Mouse (Mus musculus): ENCODE measurements around the gene Cdc25b.
"Not testable (repeated sequence)": the region's sequence is repeated elsewhere in the genome, so short reads cannot be mapped to it uniquely, and the experiment has no call there.

Cdc25b gene

DNA sequence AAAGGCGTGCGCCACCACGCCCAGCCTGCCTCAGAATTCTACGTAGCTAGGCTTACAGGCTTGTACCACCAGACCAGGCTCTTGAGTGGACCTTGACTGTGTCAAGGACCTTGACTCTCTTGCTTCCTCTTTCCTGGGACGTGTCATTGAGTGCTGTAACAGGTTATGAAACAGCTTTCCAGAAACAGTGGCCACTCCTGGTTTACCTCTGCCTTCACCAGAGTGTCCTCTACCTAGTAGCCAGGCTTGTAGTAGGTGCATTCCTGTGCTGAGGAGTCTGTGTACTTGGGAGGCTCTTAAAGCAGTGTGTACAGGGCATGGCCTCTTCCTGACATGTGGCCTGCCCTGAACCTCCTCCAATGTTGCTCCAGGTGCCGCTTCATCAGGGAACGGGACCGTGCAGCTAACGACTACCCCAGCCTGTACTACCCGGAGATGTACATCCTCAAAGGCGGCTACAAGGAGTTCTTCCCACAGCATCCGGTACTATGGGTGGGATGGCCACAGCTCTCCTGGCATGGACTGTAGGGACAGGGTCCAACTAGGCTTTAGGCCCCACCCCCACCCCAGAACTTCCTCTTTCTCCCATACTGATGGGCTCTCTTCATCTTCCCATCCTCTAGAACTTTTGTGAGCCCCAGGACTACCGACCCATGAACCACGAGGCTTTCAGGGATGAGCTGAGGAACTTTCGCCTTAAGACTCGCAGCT is 10.0 kb downstream of the Cdc25b start:
- no peak for DNase-seq

DNA sequence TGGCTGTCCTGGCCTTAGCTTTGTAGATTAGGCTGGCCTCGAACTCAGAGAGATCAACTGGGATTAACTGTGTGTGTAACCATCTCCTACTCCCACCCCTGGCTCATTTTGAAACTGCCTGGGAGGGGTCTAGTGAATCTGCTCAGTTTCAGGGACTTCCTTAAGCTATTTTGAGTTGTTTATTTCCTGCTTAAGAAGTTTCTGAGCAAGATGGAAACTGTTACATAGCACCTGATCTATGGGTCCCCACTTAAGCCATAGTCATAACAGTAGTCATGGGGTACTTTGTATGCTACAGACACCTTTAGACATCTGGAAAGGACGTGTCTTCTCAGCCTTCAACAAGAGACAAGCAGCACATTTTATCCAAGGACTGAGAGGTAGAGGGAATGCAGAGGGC is 14.0 kb downstream of the Cdc25b start:
- no peak for DNase-seq

DNA sequence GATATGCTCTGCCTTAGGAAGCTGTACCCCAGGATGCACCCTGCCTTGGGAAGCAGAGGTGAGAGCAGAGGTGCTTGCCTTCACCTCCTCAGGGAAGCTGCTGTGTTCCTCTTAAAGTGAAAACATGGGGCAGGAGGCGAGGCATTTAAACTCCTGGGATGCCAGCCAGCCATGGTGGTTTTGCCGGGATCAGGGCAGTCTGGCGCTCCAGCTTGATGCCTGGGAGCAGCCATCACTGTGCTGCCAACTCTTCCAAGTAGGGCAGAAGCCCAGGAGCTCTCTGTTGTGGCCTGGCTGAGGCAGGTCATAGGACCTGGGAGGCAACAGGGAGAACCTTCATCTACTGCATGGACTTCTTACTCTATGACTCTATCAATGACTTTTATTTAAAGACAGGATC is 14.5 kb downstream of the Cdc25b start:
- DNase-seq, result peak; percentile 35 to 45

DNA sequence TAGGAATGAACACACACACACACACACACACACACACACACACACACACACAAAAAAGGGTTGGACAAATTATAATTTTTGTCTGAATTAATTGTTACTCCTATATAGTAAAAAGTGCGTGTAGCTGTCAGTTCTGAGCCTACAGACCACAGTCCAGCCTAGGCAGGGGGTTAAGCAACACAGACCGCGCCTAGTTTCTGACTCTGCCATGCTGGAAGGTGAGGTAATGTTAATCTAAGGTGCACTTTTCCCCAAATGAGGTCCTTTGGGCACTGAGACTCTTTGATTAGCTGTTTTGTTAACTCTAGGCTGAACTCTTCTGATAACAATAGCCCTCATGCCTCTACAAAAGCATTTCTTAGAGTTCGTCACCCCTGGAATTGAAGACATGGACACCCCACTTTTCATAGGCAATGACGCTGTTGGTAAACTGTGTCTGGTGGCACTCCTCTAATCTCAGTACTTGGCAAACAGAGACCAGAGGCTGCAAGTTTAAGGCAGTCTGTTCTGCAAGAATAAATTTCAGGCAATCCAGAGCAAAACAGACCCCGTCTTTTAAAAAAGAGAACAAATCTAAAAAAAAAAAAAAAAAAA is 17.2 kb downstream of the Cdc25b start:
- DNase-seq, result no peak

DNA sequence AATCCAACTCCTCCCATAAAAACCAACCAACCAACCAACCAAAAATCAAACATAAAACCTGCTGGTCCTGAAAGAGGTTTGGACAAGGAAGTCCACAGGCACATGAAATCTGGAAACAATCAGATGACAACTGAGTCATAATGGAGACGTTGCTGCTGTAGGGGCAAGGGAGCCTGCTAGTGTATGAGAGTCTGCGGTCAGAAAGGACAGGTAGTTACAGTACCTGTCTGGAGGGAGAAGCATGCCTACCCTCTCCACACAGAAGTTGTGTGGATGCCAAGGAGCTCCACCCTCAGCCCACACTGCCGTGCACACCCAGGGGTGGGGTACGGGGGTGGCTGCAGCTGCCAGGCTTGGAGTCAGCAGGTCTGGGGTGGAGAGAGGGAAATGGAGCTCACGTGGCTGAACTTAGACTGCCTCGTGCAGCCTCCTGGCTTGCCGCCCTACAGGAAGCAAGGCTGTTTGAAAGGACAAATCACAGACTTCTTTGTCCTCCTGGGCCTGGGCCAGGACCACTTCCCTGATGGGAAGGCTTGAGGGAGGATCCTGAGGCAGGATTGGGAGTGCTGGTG is 17.7 kb downstream of the Cdc25b start:
- DNase-seq, result peak; percentile 24 to 39

DNA sequence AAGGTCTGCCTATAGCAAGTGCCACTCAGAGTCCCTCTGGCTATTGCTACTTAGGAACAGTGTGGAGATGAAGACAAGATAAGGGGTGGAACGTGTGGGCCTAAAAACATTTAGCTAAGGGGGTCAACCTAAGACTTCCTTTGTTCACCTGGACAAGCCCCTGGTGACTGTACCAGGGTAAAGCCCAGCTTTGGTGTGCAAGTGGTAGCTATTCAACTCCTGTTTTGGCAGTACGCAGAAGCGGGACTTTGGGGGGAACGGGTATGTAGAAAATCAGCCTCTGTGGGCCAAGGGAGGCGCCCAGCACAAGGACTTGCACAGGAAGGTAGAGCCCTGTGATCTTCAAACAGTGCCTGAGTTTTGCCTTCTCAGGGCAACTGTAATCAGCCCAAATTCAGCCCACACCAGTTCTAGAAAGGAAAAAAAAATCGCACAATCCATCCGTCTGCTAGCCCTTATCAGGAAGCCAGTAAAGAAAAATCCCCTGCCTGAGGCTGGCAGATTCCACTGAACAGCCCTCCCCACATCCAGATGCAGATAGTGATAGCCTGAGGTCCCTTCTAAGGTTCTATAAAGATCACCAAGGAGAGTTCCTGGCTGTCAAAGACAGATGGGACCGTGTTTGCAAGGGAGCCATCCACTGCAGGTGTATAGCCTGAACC is 18.9 kb downstream of the Cdc25b start:
- no peak for DNase-seq

DNA sequence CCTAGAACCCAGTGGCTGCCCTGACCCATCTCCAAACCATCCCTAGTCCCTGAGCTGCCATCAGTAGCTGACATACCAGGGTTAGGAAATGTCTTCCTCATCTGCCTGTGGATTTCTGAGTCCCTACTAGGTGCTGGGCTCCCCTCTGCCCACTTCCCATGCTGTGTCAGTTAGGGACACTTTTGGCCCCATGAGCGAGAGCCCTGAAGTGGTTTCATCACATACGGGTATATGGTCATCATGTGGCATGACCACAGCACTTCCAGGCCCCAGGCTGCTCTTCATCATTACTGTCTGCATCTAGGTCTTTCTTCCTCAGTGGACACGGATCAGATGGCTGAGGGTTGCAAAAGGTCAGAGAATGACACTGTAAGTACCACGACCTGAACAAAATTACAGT is 20.0 kb downstream of the Cdc25b start, which contains the start of gene Ap5s1:
TSS of gene Ap5s1 (plus strand) at position 301 of the 400 bp plus-strand sequence.
- DNase-seq, result no peak

DNA sequence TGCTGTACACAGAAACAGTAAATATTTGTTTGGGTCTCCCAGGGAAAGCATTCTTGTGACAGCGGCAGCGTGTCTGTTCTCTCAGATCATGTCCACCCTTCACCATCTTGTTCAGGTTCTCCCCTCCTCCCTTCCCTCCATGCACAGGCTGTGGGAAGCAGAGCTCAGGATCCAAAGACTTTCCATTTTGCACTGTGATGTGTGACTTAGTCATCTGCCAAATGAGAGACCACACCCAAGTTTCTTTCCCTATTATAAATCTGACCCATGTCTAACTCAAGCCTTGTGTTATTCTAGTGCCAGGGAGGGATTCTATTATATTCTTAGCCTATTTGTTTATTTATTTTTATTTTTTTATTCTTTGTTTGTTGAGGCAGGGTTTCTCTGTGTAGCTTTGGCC is 21.6 kb downstream of the Cdc25b start:
- DNase-seq, result no peak

DNA sequence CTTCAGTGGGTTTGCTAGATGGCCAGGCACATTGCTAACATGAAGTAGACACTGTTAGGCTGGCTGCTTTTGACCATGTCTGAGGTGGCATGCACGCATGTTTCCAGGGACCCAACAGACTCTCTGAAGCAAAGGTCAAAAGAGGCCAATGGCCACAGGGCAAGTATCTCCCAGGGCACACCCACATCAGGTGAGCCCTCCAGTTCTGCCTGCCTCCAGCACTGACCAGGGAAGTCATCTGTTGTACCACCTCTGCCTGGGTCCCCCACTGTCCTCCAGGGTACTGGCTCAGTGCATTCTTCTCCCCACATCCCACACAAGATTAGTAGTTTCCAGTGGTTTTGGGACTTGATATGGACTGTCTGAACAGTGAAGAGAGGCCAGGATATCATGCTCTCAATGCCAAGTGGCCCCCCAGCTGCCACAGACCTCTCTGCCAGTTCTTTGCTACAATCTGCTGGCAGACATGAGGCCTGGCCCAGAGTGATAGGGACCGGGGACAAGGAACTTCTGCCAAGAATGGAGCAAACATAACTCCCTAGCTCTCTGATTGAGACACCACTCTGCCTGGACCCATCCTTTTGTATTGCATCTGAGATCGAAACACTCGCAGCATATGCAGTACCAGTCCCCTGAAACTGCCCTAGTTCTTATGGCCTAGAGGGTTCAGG is 22.5 kb downstream of the Cdc25b start:
- DNase-seq, result no peak

DNA sequence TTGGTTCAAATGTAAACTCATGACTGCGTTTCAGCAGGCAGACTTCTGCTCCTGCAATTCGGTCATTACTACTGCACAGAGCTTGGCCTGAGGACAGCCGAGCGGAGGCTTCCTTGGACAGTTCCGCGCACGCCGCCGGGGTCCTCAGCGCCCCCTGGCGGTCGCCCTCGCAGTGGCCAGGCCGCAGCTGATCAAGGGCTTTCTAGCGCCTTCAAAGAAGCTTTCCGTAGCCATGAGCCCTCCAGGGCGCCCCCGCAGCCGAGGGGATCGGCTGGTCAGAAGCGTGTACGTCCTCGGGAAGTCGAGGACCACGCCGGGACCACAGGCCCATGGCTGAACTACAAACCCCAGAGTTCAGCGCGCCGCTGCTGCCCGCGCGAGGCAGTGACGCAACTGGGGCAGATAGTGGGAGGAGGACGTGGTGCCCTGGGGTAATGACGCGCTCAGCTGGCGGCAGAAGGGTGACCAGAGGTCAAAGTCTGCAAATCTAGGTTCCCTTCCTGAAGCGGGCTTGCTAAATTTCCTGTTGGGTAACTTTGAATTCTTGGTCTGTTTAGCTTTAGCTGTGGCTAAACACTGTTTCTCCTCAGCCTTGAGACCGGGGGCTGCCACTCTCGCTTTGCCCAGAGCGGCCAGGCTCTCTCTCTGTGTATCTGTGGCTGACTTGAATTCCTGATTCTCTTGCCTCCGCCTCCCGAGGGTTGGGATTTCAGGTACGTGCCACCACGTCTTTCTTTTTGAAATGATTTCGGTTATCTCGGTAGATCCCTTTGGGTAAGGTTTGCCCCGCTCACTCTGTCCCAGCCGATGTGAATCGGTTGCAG is 23.4 kb downstream of the Cdc25b start:
- DNase-seq, result peak; percentile 94 to 96

DNA sequence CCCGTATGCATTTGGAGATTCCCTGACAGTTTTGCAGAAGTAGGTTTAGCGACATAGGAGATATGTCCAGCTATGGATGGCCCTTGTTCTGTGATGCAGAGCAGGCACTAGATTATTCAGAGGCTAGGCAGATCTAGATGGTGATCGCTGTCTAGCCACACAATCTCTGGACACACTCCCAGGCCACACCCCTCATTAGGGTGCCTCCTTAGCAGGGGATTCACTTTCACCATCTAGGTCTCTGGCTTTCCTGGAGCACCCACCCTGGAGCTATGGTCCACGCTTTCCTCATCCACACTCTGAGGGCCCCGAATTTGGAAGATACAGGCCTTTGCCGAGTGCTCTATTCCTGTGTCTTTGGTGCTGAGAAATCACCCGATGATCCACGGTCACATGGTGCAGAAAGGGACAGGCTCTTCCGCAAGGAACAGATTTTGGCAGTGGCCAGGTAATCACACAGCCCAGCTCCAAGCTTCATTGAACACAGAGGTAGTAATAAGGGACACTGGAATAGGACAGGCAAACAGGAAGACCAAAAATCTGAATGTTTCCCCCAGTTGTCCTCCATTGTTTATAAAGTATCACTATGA is 24.4 kb downstream of the Cdc25b start:
- DNase-seq, result peak; percentile 27 to 53

DNA sequence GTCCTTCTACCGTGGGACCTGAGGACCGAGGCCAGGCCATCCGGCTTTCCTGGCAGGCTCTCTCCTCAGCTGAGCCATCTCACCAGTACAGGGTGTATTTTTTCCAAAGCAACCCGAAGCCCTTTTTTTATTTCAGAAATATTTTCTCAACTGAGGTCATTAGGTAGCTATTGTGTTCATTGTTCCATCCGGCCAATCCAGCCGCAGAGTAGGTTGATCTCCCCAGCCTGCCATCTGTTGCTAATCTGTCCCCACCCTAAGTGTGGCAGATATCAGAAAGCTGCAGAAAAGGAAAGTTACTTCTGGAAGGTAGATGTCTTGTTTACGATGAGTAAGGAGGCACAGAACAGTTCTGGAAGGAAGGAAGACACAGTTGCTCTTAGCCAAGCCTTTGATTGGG is 27.0 kb downstream of the Cdc25b start:
- no peak for DNase-seq

DNA sequence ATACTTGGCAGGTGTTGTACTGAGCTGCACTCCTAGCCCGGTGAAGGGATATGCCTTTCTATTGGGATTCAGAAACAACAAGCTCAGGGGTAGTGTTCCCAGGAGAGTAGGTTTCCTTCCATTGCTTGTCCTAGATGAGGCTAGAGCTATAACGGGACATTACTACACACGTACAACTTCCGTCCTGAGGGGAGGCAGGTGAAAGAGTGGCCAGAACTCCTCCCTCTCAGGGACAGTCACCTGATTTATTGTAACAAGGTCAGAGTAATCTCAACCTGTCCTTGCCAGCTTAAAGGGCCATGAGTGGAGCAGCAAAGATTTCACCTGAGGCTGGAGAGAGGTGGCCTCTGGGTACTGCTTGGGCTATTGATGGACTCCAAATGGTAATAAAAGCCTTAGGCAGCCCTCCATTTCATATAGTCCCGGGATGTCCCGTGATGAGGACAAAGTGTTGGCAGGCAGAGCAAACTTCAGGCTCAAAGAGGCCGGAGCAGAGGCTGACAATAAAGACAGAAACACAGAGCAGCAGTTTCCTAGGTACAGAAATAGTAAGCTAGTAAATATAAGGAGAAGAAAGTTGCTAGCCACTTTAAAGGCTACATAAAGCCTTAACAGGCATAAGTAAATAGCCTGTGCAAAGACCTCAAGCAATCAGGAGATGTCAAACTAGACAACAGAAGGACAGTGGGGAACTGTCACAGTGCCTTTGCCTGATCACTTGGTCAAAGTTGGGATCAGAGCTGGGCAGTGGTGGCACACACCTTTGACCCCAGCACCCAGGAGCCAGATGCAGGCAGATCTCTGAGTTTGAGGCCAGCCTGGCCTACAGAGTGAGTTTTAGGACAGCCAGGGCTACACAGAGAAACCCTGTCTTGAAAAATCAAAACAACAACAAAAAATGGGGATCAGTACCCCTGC is 29.5 kb downstream of the Cdc25b start:
- DNase-seq, result no peak

DNA sequence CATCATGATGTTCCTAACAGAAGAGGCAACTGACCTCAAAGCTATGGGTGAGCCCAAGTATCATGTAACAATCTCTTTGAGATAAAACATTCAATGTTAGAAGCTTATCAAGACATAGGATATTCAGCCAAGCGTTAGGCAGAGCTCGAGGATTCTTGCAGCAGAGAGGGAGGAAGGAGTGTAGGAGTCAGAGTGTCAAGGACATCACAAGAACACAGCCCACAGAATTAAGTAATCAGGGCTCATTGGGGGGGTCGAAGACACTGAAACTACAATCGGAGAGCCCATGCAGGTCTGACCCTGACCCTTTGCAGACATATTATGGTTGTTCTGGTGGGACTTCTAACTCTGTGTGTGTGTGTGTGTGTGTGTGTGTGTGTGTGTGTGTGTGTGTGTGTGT is 33.3 kb downstream of the Cdc25b start:
- DNase-seq, result no peak

DNA sequence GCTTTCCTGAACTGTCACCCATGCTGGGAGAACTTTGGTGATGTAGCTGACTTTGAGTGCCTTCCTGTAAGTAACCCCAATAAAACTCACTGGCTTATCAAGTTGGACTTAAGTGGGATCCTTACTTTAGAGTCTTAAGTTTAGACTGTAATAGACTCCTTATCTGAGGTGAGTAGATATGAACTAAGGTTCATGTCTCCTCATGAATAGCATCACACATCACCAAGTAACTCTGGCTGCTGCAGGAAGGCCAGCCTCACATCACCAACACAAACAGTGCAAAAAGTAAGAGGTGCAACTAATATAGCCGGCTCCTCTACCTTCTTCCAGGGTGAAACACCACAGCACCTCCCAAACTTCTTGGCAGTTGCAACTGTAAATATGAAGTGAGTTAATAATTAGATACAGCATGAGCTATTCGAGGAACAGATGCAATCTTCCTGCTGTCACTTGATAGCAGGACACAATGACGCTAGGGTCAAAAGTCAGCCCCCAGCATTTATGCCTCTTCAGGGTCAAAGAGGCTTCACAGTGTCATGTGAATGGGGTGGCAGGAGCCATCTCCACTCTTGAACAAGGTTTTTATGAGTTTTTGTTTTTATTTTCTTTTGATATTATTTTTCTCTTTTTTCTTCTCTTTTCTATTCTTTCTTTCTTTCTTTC is 35.2 kb downstream of the Cdc25b start:
- DNase-seq, result no peak

DNA sequence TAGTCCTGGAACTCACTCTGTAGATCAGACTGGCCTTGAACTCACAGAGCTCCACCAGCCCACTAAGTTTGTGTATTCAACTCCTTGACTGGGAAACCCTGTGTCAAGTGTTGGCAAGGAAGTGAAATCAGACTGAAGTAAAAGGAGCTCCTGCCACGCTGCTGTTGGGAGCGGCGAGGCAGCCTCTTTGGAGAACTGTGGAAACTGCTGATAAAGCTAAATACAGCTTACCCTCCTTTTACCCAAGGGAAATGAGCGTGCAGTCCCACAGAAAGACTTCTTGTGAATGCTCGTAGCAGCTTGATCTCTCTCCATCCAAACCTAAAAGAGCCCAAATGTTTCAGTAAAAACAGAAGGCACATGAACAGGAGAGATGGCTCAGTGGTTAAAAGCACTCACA is 35.8 kb downstream of the Cdc25b start:
- DNase-seq, result no peak

DNA sequence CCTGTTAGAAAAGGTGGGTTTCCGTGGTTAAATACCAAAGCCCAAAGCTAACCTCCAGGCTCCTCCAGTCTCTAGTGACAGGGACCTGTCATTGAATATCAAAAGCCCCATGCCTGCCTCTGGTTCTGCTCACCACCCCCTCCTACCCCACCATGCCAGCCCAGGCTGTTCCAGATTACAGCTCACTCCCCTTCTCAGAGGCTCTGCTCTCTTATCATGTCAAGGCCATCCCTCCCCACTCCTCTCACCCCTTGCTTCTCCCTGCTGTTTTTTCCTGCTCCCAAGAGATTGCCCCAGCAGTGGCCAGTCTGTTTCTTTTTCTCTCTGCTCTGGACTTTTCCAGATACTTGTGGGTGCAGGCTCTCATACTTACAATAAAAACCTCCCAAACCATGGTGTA is 36.8 kb downstream of the Cdc25b start:
- DNase-seq, result no peak

DNA sequence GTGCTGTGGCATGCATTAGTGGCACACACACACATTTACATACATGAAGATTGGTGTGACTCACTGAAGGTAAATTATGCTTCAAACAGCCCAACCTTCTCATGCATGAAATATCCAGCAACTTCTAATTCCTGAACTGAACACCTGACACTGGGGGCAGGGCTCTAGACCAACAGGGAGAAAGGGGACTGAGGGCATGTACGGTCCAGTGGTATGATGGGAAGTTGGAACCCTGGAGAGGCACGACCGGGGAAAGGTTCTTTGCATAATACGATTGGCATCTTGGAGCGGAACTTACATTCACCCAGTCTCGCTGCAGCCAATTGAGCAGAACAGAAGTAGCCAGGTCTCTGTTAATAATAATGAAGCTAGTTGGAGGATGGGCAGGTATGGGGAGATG is 38.4 kb downstream of the Cdc25b start:
- DNase-seq, result no peak

DNA sequence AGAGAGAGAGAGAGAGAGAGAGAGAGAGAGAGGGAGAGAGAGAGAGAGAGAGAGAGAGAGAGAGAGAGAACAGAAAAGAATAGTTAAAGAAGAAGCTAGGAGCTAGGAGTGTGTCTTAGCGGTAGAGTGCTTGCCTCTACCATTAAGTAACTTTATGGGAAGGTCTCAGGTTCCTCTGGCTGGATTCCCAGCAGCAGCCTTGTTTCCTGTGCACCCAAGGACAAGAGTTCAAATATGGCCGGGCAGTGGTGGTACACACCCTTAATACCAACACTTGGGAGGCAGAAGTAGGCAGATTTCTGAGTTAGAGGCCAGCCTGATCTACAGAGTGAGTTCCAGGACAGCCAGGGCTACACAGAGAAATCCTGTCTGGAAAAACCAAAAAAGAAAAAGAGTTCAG is 39.9 kb downstream of the Cdc25b start:
- DNase-seq, result not testable (repeated sequence)

DNA sequence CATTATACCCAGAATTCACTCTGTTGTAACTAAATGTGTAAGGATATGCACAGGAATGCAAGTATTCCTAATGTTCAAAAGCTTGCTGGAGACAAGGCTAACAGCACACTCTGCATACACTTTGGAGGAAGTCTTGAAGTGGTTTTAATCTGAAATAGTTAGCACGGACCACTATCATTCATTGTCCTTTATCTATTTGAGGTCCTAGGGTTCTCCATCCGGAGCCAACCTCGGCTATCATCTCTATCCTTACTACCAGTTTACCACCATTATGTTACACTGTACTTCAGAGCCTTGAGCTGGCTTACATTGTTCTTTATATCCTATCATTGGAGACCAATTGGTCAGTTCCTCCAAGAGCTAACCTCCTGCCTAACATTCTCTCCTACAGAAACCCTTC is 40.5 kb downstream of the Cdc25b start:
- DNase-seq, result no peak

All from cerebellum, postnatal 36 days (tissue).